Mouse (Mus musculus) thymus, adult 2 months (tissue): ENCODE data around the gene Tti1.

ENCODE experiments used
- CTCF ChIP-seq: fragments of 200-500 bp; IDR thresholded peaks from 2 replicates; pipeline ENCODE4 v1.5.1; 2012; ENCODE audit warnings: mild to moderate bottlenecking, control low read depth, low read length, moderate library complexity, borderline replicate concordance; ENCODE audit not compliant: control insufficient read depth, poor library complexity, insufficient read depth; ENCODE audit errors: extremely low read depth
- POLR2A ChIP-seq: fragments of 200-500 bp; IDR thresholded peaks from 2 replicates; pipeline ENCODE4 v1.6.1; 2012; ENCODE audit warnings: mild to moderate bottlenecking, low read length, control low read depth, moderate library complexity; ENCODE audit not compliant: control insufficient read depth, poor library complexity, insufficient read depth; ENCODE audit errors: extremely low read depth

GRCm38 (mm10) chr2:157975595-157975994, 52.6 kb downstream of the Tti1 start:
- TF ChIP-seq CTCF (no peak), POLR2A (no peak)
